Mouse (Mus musculus): Measurements from ENCODE around the gene Prl3c1.
"Not testable (repeated sequence)": the region's sequence is repeated elsewhere in the genome, so short reads cannot be mapped to it uniquely, and the experiment has no call there.

Prl3c1 gene

GRCm38 (mm10) chr13:27196359-27196758 is at the start of gene Prl3c1:
Gene Prl3c1 (plus strand): TSS chr13:27196659.
- no peak for DNase-seq (ENCODE audit: low spot score in 2 of 2)

- DNase-seq (ENCODE audit: low spot score in 2 of 2), result no peak
Observed at GRCm38 (mm10) chr13:27148264-27148663, 48.2 kb upstream of the Prl3c1 start.

- DNase-seq (ENCODE audit: low spot score in 2 of 2), result not testable (repeated sequence)
Observed at GRCm38 (mm10) chr13:27156490-27156889, 40.0 kb upstream of the Prl3c1 start, which contains the start of gene Prl3d3. Gene Prl3d3 (plus strand): TSS chr13:27156790.

GRCm38 (mm10) chr13:27241547-27241946 is 45.1 kb downstream of the Prl3c1 start, which contains the start of gene Prl3b1:
Gene Prl3b1 (plus strand): TSS chr13:27241847.
- no peak for DNase-seq (ENCODE audit: low spot score in 2 of 2)

Measured in natural killer cell, adult 2 months (primary cell).